Mouse (Mus musculus): ENCODE measurements at regions not wholly inside any gene's neighbourhood (a gene's known extent, or its start where the extent isn't known, plus 50 kb on each side); places are given as distances from the start of the nearest gene placed in this dataset.

DNA sequence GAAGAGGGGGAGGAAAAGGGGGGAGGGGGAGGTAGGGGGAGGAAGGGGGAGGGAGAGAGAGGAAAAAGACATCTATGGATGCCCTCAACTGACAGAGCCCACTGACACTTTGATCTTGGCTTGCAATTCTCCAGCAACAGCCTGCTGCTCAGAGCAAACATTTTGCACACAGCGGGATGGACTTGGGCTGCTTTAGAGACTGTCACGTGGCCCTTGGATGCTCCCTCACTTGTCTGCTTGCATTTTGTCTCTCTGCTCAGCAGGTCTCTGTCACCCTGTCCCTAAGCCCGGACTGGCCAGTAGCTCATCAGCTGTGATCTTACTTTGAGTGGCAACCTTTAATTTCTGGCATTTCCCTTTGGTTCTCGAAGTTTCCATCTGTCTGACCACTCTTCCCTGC lies 421.4 kb upstream of the Fam19a5 start:
- ATAC-seq (ENCODE audit: insufficient read depth, low FRiP score, low read depth), result no peak
- no peaks in the 10 kb centered on the region for H3K4me1 ChIP-seq
- H3K27me3 ChIP-seq (replicated peaks), result no peaks in the 10 kb centered on the region
- no peak overlapping the region for H3K27ac ChIP-seq
- H3K9ac ChIP-seq, result no peak overlapping the region
- 25% methylated on average over 4 of the region's 4 CpGs for WGBS
- no peaks in the 10 kb centered on the region for H3K9me3 ChIP-seq
- no peaks in the 10 kb centered on the region for H3K36me3 ChIP-seq
- no peak overlapping the region for H3K4me2 ChIP-seq
- H3K4me3 ChIP-seq (replicated peaks), result no peak overlapping the region

DNA sequence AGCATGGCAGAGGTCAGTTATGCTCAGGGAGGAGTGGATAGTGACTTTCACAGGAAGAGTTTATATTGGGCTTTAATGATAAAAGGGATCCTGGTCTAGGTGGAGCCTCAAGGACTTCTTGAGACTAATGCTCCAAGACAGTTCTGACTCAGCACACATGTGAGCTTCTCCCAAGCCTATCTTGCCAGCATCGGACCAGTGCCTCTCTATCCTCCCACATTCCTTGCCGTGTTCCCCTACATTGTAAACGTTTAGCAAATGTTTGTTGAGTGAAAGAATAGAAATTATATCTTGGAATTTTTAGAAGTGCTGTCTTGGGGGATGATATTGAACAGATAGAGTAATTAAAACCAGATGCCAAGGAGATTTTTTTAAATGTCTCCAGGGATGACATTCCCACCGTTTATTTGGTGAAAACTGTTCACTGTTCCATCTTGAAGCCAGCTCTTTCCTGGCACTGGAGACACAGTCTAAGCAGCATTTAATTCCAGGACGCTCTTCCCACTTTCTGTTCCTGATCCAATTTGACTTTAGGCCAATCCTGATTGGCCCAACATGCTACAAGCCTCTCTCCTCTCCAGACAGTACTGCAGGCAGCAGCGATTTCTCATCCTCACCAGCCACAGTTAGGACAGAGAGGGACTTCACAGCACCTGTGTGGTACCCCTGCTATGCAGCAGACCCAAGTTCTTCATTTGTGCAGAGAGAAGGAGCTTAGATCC lies 418.5 kb upstream of the Fam19a5 start:
- Histone ChIP-seq H3K4me3 (replicated peaks) (no peak overlapping the region), H3K36me3 (no peaks in the 10 kb centered on the region), H3K9ac (no peak overlapping the region), H3K27me3 (replicated peaks) (no peaks in the 10 kb centered on the region), H3K4me2 (no peak overlapping the region), H3K4me1 (no peaks in the 10 kb centered on the region), H3K9me3 (no peaks in the 10 kb centered on the region), H3K27ac (no peak overlapping the region)
- WGBS, result 45% methylated on average over 6 of the region's 6 CpGs
- no peak for ATAC-seq (ENCODE audit: insufficient read depth, low FRiP score, low read depth)

DNA sequence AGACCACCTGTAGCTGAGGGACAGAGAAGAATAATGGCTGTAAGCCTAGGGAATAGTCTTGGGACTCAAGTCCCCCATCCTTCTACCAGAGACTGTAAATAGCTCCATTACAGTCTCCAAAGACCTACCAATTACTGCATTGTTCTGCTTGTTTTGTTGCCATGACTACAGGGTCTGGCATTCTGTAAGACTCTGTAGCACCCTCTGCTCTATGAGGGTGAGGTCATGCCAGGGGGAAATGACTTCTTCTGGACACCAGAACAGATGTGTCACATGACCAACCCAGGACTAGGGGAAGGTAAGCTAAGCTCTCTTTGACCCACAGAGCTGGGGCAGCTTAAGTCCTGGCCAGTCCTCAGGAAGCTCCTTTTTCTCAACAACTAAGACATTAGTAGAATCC lies 405.2 kb upstream of the Fam19a5 start:
- Histone ChIP-seq H3K36me3 (no peaks in the 10 kb centered on the region), H3K4me1 (no peaks in the 10 kb centered on the region), H3K4me2 (no peak overlapping the region), H3K9me3 (no peaks in the 10 kb centered on the region), H3K27me3 (replicated peaks) (no peaks in the 10 kb centered on the region), H3K9ac (no peak overlapping the region), H3K27ac (no peak overlapping the region), H3K4me3 (replicated peaks) (no peak overlapping the region)
- ATAC-seq (ENCODE audit: insufficient read depth, low FRiP score, low read depth), result no peak

DNA sequence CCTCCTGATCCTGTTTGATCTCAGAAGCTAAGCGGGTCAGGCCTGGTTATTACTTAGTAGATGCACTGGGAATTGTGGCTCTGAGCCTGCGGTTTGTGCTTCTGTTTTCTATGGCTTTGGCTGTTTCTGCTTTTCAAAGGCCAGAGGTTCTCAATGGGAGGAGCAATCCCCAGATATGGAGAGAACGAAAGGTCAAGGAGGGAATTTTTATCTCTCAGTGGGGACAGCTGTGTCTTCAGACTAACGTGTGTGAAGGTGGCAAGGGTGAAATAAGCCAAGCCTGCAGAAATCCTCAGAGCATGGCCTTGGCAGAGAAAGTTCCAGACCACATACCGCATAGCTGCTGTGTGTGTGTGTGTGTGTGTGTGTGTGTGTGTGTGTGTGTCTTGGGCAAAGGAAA lies 375.0 kb upstream of the Fam19a5 start:
- Histone ChIP-seq H3K36me3 (no peaks in the 10 kb centered on the region), H3K27me3 (replicated peaks) (no peaks in the 10 kb centered on the region), H3K27ac (no peak overlapping the region), H3K4me1 (no peaks in the 10 kb centered on the region), H3K4me3 (replicated peaks) (no peak overlapping the region), H3K9me3 (no peaks in the 10 kb centered on the region), H3K4me2 (no peak overlapping the region), H3K9ac (no peak overlapping the region)
- ATAC-seq (ENCODE audit: insufficient read depth, low FRiP score, low read depth), result no peak
- WGBS, result 66% methylated on average over 5 of the region's 5 CpGs

DNA sequence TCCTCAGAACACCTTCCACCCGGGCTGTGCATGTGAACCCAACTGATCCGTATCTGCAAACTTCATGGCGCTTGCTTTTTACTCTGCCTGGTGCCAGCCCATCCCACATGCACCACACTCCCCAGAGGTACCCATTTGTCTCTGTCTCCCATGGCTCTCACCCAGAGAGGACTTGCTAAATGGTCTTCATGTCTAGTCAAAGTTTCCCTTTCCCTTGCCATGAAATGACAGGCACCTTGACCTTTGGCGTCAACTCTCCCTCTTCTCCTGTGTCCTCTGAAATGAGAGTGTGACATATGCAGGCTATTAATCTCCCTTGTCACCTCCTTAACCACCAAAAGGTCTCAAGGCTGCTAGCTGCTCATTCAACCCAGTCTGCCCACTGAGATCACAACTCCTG lies 373.2 kb upstream of the Fam19a5 start:
- WGBS, result 37% methylated on average over 4 of the region's 4 CpGs
- no peaks in the 10 kb centered on the region for H3K9me3 ChIP-seq
- no peak overlapping the region for H3K4me3 ChIP-seq (replicated peaks)
- H3K36me3 ChIP-seq, result no peaks in the 10 kb centered on the region
- H3K4me2 ChIP-seq, result no peak overlapping the region
- H3K9ac ChIP-seq, result no peak overlapping the region
- ATAC-seq (ENCODE audit: insufficient read depth, low FRiP score, low read depth), result no peak
- no peaks in the 10 kb centered on the region for H3K27me3 ChIP-seq (replicated peaks)
- no peak overlapping the region for H3K27ac ChIP-seq
- no peaks in the 10 kb centered on the region for H3K4me1 ChIP-seq

DNA sequence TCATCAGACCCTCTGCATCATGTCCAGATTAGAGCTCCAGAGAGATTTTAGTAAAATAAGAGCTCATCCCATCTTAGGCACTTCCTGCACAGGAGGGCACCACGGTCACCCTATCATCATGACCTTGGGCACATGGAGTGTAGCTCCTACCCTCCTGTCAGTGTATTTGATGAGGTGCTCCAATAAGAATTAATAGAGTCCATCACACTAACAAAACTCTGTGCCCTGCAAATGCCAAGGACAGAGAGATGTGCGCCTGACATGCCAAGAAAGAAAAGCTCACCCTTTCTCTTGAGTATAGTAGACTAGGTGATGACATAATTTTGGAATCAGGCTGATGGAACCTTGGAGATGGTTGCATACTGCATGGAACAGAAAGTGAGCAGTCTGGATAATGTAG lies 371.0 kb upstream of the Fam19a5 start:
- Histone ChIP-seq H3K27ac (no peak overlapping the region), H3K36me3 (no peaks in the 10 kb centered on the region), H3K4me2 (no peak overlapping the region), H3K27me3 (replicated peaks) (no peaks in the 10 kb centered on the region), H3K4me1 (no peaks in the 10 kb centered on the region), H3K9ac (no peak overlapping the region), H3K9me3 (no peaks in the 10 kb centered on the region), H3K4me3 (replicated peaks) (no peak overlapping the region)
- no peak for ATAC-seq (ENCODE audit: insufficient read depth, low FRiP score, low read depth)
- WGBS, result 77% methylated on average over 2 of the region's 2 CpGs

DNA sequence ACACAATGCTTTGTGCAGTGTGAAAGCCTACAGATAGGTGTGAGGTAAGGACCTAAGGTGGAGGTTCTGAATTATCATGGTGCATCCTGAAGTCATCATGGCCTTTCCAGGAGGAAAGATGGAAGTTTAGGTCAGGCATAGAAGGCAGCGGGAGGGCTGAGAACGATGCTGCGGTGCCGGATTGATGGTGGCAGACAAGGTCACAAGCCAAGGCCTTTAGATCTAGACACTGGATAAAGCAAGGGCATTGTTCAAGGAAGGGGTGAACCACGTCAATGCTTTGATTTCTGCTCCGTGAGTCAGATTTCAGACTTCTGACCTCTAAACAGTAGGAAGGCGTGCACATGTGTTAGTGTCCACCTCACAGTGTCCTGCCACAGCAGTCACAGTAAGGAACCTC lies 365.5 kb upstream of the Fam19a5 start:
- no peak overlapping the region for H3K9ac ChIP-seq
- H3K27ac ChIP-seq, result no peak overlapping the region
- no peaks in the 10 kb centered on the region for H3K4me1 ChIP-seq
- no peaks in the 10 kb centered on the region for H3K9me3 ChIP-seq
- ATAC-seq (ENCODE audit: insufficient read depth, low FRiP score, low read depth), result no peak
- WGBS, result 79% methylated on average over 7 of the region's 7 CpGs
- no peaks in the 10 kb centered on the region for H3K36me3 ChIP-seq
- H3K4me3 ChIP-seq (replicated peaks), result no peak overlapping the region
- H3K4me2 ChIP-seq, result no peak overlapping the region
- H3K27me3 ChIP-seq (replicated peaks), result no peaks in the 10 kb centered on the region

DNA sequence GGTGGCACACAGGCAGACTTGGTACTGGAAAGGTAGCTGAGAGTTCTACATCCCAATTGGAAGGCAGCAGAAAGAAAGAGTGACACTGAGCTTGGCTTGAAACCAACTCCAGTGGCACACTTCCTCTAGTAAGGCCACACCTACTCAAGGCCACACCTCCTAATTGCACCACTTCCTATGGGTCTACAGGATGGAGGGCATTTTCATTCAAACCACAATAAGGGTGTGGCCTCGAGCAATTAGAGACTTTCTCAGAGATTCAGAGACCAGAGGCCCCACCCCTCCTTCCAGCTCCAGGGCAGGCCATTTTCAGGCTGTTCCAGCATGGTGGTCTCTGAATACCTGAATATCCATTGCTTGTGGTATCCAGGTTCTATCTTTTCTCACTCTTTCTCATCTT lies 363.3 kb upstream of the Fam19a5 start:
- no peak overlapping the region for H3K4me3 ChIP-seq (replicated peaks)
- ATAC-seq (ENCODE audit: insufficient read depth, low FRiP score, low read depth), result no peak

DNA sequence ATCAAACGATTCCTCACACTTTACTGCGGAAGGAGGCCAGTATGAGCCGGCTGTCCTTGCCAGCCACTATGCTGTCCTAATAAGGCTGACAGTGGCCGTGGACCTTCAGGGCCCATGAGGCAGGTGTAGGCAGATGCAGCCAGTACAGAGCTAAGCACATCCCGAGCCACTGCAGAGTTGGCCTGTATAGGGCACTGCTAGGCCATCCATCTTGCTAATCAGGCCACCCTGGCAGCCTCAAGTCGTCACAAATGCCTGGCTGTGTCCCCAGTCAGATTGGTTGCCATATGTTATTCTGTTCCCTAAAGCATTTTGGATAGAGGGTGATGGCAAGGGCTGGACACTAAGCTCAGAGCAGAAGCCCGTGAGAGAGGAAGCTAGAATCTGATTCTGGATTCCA lies 359.9 kb upstream of the Fam19a5 start:
- Histone ChIP-seq H3K9me3 (no peaks in the 10 kb centered on the region), H3K27ac (no peak overlapping the region), H3K36me3 (no peaks in the 10 kb centered on the region), H3K4me1 (no peaks in the 10 kb centered on the region), H3K9ac (no peak overlapping the region), H3K4me2 (no peak overlapping the region), H3K27me3 (replicated peaks) (no peaks in the 10 kb centered on the region), H3K4me3 (replicated peaks) (no peak overlapping the region)
- ATAC-seq (ENCODE audit: insufficient read depth, low FRiP score, low read depth), result no peak
- 57% methylated on average over 7 of the region's 7 CpGs for WGBS

More for the DNA sequence above, 363.3 kb upstream of the Fam19a5 start:
- H3K27me3 ChIP-seq (replicated peaks), result no peaks in the 10 kb centered on the region
- WGBS, result 80% methylated on average over 1 of the region's 1 CpGs
- H3K9me3 ChIP-seq, result no peaks in the 10 kb centered on the region
- no peak overlapping the region for H3K9ac ChIP-seq
- H3K4me1 ChIP-seq, result no peaks in the 10 kb centered on the region
- H3K36me3 ChIP-seq, result no peaks in the 10 kb centered on the region
- H3K27ac ChIP-seq, result no peak overlapping the region
- H3K4me2 ChIP-seq, result no peak overlapping the region

DNA sequence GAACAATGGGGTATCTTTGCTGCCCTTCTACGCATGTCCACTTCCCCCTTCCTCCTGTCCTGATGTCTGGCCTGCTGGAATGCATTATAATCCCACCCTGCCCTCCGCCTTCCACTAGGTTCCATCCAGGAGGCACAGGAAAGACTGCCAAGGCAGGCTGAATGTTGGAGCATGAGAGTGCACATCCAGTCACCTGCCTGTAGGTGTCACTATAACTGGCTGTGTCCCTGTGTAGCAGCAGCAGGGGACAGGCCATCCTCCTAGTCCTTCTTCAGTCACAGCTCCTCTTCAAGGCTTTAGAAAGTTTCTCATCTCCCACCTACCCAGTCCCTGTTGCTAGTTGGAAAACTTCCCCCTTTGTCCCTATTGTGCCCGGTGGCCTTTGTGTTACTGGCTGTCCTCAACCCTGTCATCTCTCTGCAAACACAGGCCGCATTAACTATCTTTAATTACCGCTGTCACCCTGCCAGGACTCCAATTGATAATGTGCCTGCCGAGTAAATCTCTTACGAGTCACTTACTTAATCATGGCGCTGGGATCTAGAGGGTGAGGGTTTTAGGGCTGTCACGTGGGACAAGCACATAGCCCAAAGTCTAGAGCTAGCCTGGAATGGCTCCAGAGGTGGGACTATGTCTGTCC lies 355.2 kb upstream of the Fam19a5 start:
- Histone ChIP-seq H3K4me3 (replicated peaks) (no peak overlapping the region), H3K9me3 (no peaks in the 10 kb centered on the region), H3K9ac (no peak overlapping the region), H3K27ac (no peak overlapping the region), H3K27me3 (replicated peaks) (no peaks in the 10 kb centered on the region), H3K4me2 (no peak overlapping the region), H3K36me3 (no peaks in the 10 kb centered on the region), H3K4me1 (no peaks in the 10 kb centered on the region)
- no peak for ATAC-seq (ENCODE audit: insufficient read depth, low FRiP score, low read depth)
- 66% methylated on average over 9 of the region's 9 CpGs for WGBS

DNA sequence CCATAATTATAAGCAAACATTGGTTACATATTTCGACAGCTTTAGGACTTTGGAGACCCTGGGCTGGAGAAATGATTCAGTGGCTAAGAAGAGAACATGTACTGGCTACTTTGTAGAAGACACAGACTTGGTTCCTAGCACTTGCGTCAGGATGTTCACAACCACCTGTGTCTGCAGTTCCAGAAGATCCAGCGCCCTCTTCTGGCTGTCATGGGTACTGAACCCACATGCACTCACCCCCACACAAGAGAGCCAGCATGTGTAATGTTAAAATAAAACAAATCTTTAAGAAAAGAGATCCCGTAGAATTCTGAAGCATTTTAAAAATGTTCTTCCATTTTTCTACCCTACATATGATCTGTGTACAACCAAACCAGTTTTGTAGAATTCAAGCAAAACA lies 352.2 kb upstream of the Fam19a5 start:
- Histone ChIP-seq H3K4me1 (no peaks in the 10 kb centered on the region), H3K27me3 (replicated peaks) (no peaks in the 10 kb centered on the region), H3K36me3 (no peaks in the 10 kb centered on the region), H3K9ac (no peak overlapping the region), H3K27ac (no peak overlapping the region), H3K4me2 (no peak overlapping the region), H3K9me3 (no peaks in the 10 kb centered on the region), H3K4me3 (replicated peaks) (no peak overlapping the region)
- WGBS, result 72% methylated on average over 4 of the region's 4 CpGs
- no peak for ATAC-seq (ENCODE audit: insufficient read depth, low FRiP score, low read depth)

DNA sequence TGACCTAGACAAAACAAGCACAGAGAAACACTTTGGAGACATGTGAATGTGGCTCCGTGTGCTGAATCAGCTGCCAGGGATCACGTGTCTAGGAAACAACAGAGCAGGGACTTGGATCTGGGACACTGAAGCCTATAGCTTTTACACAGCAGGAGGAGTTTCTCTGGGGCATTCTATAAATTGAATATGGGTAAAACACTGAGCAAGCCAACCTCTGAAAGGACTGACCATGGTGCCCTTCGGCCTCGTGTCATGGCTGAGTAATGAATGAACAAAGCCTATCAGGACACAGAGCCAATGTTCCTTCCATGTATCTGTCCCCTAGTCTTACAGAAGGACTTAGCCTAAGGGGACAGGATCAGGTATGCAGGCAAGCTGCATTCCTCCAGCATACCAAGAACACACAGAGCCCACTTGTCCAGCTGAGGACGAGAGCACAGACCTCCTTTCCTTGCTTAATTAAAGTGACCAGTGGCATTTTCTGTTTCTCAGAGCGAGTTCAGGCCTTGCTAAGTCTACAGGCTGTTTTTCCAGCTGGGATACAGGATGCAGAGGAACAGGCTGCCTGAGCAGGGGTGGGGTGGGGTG lies 347.7 kb upstream of the Fam19a5 start:
- Histone ChIP-seq H3K27me3 (replicated peaks) (no peaks in the 10 kb centered on the region), H3K9ac (no peak overlapping the region), H3K9me3 (no peaks in the 10 kb centered on the region), H3K4me3 (replicated peaks) (no peak overlapping the region), H3K4me1 (no peaks in the 10 kb centered on the region), H3K36me3 (no peaks in the 10 kb centered on the region), H3K27ac (no peak overlapping the region), H3K4me2 (no peak overlapping the region)
- WGBS, result 58% methylated on average over 6 of the region's 6 CpGs
- ATAC-seq (ENCODE audit: insufficient read depth, low FRiP score, low read depth), result no peak

All from stomach, embryonic 15.5 days (tissue).